Mouse (Mus musculus) forebrain, embryonic 13.5 days (tissue): ENCODE data around the gene A1cf. TPM values are rescaled to one million over a fixed set of nuclear protein-coding genes. Genes with fewer than 3 reads are reported as not detected.

Source experiments
- ATAC-seq: fragments of 200-750 bp; cut with Nextera tagmentation; 2 replicates; pipeline ENCODE4 v1.8.0; 2017
- H3K27ac ChIP-seq: fragments of 300-500 bp; sonication (generic); 2 replicates; pipeline ENCODE4 v1.5.1; 2015; ENCODE audit warnings: inconsistent platforms, mild to moderate bottlenecking, moderate library complexity
- H3K27me3 ChIP-seq: fragments of 300-500 bp; sonication (generic); 2 replicates; pipeline ENCODE4 v1.6.1; 2015; ENCODE audit warnings: mild to moderate bottlenecking, inconsistent platforms
- H3K36me3 ChIP-seq: fragments of 300-500 bp; sonication (generic); 2 replicates; pipeline ENCODE4 v1.6.1; 2015; ENCODE audit warnings: mild to moderate bottlenecking, inconsistent platforms; ENCODE audit not compliant: poor library complexity, severe bottlenecking
- H3K4me1 ChIP-seq: fragments of 300-500 bp; sonication (generic); 2 replicates; pipeline ENCODE4 v1.6.1; 2015; ENCODE audit warnings: inconsistent platforms
- H3K4me2 ChIP-seq: fragments of 300-500 bp; sonication (generic); 2 replicates; pipeline ENCODE4 v1.6.1; 2015; ENCODE audit warnings: inconsistent platforms, mild to moderate bottlenecking, moderate library complexity
- H3K4me3 ChIP-seq: fragments of 300-500 bp; sonication (generic); 2 replicates; pipeline ENCODE4 v1.5.1; 2015; ENCODE audit warnings: mild to moderate bottlenecking, inconsistent platforms
- H3K9ac ChIP-seq: fragments of 300-500 bp; sonication (generic); 2 replicates; pipeline ENCODE4 v1.6.1; 2015; ENCODE audit warnings: mild to moderate bottlenecking, inconsistent platforms
- H3K9me3 ChIP-seq: fragments of 300-500 bp; sonication (generic); replicated peaks from 2 replicates; pipeline ENCODE4 v1.6.1; 2016; ENCODE audit warnings: inconsistent platforms
- WGBS: fragments of 180-500 bp; shearing (Covaris S2); methylation state at CpG from one replicate; pipeline ENCODE4 v1.1.7; 2015; 5-methylcytosine and 5-hydroxymethylcytosine counted together
- polyA plus RNA-seq: library from polyadenylated mRNA; unstranded; fragments of >200 nt; fragmentation: Nextera tagmentation; extraction: Ambion mirVana; gene quantifications from 2 replicates; pipeline ENCODE4 v1.2.1, GENCODE M21; 2015

Gene A1cf
- polyA plus RNA-seq, 1 experiment from 2014 or later = not detected

DNA sequence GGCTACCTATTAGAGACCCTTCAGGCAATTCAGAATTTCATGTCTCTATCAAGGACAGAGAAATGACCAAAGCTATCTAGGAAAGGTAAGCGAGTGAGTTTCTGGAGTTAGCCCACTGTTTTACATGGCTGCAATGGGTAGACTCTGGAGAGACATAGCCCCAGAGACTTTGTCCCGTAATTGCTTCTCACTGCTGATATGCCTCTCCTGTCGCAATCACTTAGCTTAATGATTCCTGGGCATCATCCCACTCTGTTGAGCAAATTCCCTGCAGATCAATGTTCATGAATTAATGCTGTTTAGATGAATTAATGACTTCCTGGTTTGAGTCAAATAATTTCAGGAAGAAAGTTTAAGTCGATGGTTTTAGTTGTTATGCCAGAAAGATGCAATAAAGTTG, 86.1 kb downstream of the A1cf start:
- 92% methylated on average over 4 of the region's 4 CpGs for WGBS
- ATAC-seq = no peak

DNA sequence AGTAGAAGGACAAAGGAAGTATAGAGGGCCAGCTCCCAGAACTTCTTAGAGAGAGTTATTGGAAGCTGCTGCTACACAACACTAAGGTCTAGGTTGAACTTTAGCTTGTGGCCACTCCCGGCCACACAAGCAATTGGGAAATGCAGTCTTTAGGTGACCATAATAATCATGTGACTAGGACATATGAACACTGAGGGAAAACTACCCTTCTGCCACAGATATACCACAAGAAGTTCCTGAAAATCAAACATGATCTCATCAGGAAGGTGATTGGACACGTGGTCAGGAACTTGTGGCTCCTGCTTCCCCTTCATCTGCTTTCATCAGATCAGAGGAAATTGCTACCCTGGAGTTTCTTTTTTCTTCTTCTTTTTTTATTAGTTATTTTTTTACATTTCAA, 87.8 kb downstream of the A1cf start:
- Histone ChIP-seq H3K4me3 (no peak overlapping the region), H3K4me1 (no peaks in the 10 kb centered on the region), H3K4me2 (no peak overlapping the region), H3K27ac (no peak overlapping the region), H3K27me3 (no peaks in the 10 kb centered on the region), H3K9ac (no peak overlapping the region), H3K36me3 (no peaks in the 10 kb centered on the region), H3K9me3 (no peaks in the 10 kb centered on the region)
- ATAC-seq = no peak
- WGBS = 77% methylated on average over 2 of the region's 2 CpGs

More for the DNA sequence above, 86.1 kb downstream of the A1cf start:
- no peak overlapping the region for H3K9ac ChIP-seq
- H3K36me3 ChIP-seq = no peaks in the 10 kb centered on the region
- H3K4me1 ChIP-seq = no peaks in the 10 kb centered on the region
- no peaks in the 10 kb centered on the region for H3K9me3 ChIP-seq
- no peak overlapping the region for H3K4me3 ChIP-seq
- H3K27me3 ChIP-seq = no peaks in the 10 kb centered on the region
- no peak overlapping the region for H3K4me2 ChIP-seq
- H3K27ac ChIP-seq = no peak overlapping the region

DNA sequence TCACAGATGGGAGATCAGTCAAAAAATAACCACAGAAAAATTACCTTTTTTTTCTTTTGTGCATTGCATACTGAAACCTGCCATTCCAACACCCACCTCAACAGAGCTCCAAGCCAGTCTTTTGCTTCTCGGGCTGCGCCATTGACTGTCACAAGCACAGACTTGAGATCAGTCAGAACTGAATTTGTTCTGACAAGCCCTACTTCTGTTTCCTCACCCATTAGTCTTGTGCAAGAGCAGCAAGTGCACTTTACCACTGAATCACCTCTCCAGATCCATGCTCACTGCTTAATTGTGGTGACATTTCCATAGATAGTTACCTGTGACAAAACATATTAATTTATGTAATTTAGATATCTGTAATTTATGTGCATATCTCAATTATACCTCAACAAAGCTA, 91.9 kb downstream of the A1cf start:
- Histone ChIP-seq H3K9ac (no peak overlapping the region), H3K4me3 (no peak overlapping the region), H3K27ac (no peak overlapping the region), H3K4me2 (no peak overlapping the region), H3K27me3 (no peaks in the 10 kb centered on the region), H3K9me3 (no peaks in the 10 kb centered on the region), H3K36me3 (no peaks in the 10 kb centered on the region), H3K4me1 (no peaks in the 10 kb centered on the region)
- no peak for ATAC-seq
- 97% methylated on average over 2 of the region's 2 CpGs for WGBS

DNA sequence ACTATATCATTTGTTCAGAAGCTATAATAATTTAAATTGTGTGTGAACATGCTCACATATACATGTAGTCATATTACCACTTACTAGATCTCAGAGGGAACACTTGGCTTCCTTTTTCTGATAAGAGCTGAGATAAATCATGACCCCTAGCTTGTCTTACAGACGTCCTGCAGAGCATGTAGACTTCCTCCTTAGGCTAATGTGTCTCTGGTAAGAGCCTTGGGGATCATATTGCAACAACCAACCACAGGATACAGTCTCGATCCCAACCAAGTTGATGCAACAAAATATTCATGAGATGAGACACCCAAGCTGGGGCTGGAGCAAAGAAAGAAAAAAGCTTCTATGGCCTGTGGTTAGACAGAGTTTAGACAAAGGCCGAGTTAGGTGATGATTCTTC, 94.6 kb downstream of the A1cf start:
- H3K9ac ChIP-seq = no peak overlapping the region
- H3K27ac ChIP-seq = no peak overlapping the region
- no peak for ATAC-seq
- H3K4me1 ChIP-seq = no peaks in the 10 kb centered on the region
- H3K9me3 ChIP-seq = no peaks in the 10 kb centered on the region
- WGBS = 69% methylated on average over 3 of the region's 3 CpGs
- no peaks in the 10 kb centered on the region for H3K27me3 ChIP-seq
- no peak overlapping the region for H3K4me3 ChIP-seq
- no peaks in the 10 kb centered on the region for H3K36me3 ChIP-seq
- no peak overlapping the region for H3K4me2 ChIP-seq

DNA sequence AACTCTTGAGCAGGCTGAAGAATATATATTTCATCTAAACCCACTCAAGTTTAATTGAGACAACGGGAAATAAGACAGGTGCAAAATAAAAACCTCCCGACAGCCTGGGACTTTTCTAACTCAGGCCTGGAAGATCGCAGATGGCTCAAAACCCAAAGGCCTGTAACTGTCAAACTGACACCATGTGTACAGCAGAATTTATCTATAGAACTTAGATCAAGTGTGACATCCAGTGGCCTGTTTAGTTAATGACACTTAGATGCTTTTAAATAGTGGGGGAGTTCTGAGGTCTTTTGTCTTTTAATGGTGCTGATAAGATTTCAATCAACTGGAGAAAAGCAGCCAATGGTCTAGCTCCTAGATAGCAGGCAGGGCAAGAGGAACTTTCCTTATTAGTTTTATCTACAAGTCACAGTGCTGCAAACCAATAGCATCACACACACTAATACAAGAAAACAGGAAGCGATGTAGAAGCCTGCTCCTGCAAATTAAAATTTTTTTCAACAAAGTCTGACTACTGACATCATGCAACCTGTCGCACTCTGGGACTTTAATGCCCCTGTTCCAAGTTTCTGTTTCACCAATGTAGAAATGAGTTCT, 99.5 kb downstream of the A1cf start:
- H3K9me3 ChIP-seq = no peaks in the 10 kb centered on the region
- ATAC-seq = 0 out of 2 replicates have a peak, but pooled peaks have one; percentile 27
- H3K4me2 ChIP-seq = no peak overlapping the region
- H3K27ac ChIP-seq = no peak overlapping the region
- 74% methylated on average over 5 of the region's 5 CpGs for WGBS
- no peak overlapping the region for H3K4me3 ChIP-seq
- H3K27me3 ChIP-seq = no peaks in the 10 kb centered on the region
- no peaks in the 10 kb centered on the region for H3K4me1 ChIP-seq
- no peaks in the 10 kb centered on the region for H3K36me3 ChIP-seq
- no peak overlapping the region for H3K9ac ChIP-seq

DNA sequence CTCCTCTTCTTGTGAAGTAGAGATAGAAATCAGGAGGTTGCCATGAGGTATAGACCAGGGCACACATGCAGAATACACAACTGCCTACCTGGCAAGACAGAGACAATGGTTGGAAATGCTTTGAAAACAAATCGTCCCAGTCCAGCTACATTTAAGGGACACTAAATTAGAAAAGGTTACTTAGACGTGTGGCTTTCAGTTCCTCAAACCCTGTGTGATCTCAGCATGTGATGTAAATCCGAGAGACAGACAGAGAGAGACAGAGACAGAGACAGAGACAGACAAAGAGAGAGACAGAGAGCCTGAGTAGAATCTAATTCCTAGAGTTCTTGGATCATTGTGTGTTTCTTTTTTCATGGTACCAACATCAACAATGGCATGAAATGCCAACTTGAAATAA, 102.8 kb downstream of the A1cf start:
- H3K36me3 ChIP-seq = no peaks in the 10 kb centered on the region
- 49% methylated on average over 3 of the region's 3 CpGs for WGBS
- no peaks in the 10 kb centered on the region for H3K9me3 ChIP-seq
- H3K4me2 ChIP-seq = no peak overlapping the region
- H3K4me1 ChIP-seq = no peaks in the 10 kb centered on the region
- no peak overlapping the region for H3K27ac ChIP-seq
- ATAC-seq = no peak
- no peak overlapping the region for H3K4me3 ChIP-seq
- H3K9ac ChIP-seq = no peak overlapping the region
- H3K27me3 ChIP-seq = no peaks in the 10 kb centered on the region

DNA sequence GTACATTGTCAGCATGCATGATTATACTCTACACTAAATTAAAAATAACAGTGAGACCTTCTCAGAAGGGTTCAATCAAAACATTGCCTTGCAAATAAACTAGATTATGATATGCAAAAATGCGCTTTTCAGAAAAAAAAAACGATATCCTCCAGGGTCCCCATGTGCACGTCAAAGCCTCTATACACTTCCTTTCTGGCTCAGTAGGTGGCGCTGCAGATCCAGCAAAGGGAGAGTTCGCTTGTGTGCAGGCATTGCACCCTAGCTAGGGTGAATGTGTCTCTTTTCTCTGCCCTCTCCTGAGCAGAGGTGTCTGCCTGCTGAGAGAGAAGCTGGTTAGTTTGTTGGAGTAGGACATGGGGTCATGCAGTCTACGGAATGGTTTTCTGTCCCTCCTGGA, 103.4 kb downstream of the A1cf start:
- Histone ChIP-seq H3K9ac (no peak overlapping the region), H3K4me2 (no peak overlapping the region), H3K36me3 (no peaks in the 10 kb centered on the region), H3K27ac (no peak overlapping the region), H3K4me1 (no peaks in the 10 kb centered on the region), H3K27me3 (no peaks in the 10 kb centered on the region), H3K4me3 (no peak overlapping the region), H3K9me3 (no peaks in the 10 kb centered on the region)
- 9% methylated on average over 6 of the region's 6 CpGs for WGBS
- ATAC-seq = peak; percentile 97

DNA sequence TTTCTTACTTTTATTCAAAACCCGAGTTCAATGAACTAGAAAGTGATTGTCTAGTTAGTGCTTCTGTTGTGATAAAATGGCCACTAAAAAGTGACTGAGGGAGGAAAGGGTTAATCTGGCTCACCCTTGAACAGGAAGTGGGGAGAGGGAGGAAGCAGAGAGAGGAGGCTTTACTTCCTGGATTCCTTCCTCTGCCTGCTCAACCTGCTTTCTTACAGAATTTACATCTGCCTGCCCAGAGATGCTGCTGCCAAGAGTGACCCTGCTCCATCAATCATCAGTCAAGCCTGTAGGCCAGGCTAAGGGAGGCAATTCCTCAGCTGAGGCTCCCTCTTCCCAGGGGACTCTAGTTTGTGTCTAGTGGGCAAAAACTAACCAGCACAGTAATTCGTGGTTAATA, 107.3 kb downstream of the A1cf start:
- no peak for ATAC-seq
- Histone ChIP-seq H3K4me3 (no peak overlapping the region), H3K27ac (no peak overlapping the region), H3K36me3 (no peaks in the 10 kb centered on the region), H3K9me3 (no peaks in the 10 kb centered on the region), H3K4me1 (no peaks in the 10 kb centered on the region), H3K4me2 (no peak overlapping the region), H3K9ac (no peak overlapping the region), H3K27me3 (no peaks in the 10 kb centered on the region)
- 75% methylated on average over 2 of the region's 2 CpGs for WGBS

DNA sequence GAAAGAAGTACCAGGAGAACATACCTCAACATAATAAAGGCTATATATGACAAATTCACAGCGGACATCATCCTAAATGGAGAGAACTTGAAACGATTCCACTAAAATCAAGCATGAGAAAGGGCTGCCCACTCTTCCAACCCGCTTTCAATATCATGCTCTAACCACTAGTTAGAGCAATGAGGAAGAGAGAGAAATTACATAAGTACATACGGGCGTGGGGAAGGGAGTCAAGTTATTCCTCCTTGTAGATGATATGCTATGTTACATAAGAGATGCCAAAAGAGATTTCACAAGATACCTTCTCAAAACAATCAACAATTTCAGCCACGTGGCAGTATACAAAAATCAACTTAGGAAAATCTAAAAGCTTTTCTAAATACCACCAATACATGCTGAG, 122.5 kb downstream of the A1cf start:
- H3K4me3 ChIP-seq = no peak overlapping the region
- H3K9me3 ChIP-seq = no peaks in the 10 kb centered on the region
- no peaks in the 10 kb centered on the region for H3K4me1 ChIP-seq
- H3K9ac ChIP-seq = no peak overlapping the region
- ATAC-seq = no peak
- H3K36me3 ChIP-seq = no peaks in the 10 kb centered on the region
- no peaks in the 10 kb centered on the region for H3K27me3 ChIP-seq
- no peak overlapping the region for H3K27ac ChIP-seq
- 90% methylated on average over 6 of the region's 6 CpGs for WGBS
- no peak overlapping the region for H3K4me2 ChIP-seq

DNA sequence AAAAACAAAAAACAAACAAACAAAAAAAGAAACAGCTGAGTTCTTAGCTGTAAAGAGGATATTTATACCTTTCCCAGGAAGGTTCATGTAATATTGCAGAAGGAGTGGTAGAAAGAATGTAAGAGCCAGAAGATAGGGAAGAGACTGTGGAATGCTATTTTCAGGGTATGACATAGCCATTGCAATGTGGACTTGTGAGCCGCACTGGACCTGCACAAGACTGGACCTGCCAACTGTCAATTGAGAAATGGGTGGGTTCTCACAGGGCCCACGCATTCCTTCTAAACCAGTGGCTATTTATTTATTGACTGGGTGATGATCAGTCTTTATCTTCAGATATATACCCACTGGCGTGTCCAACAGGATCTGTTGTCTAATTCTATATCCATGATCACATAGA, 128.4 kb downstream of the A1cf start:
- Histone ChIP-seq H3K4me3 (no peak overlapping the region), H3K4me1 (no peaks in the 10 kb centered on the region), H3K9ac (no peak overlapping the region), H3K4me2 (no peak overlapping the region), H3K36me3 (no peaks in the 10 kb centered on the region), H3K27me3 (no peaks in the 10 kb centered on the region), H3K9me3 (no peaks in the 10 kb centered on the region), H3K27ac (no peak overlapping the region)
- WGBS = 87% methylated on average over 3 of the region's 3 CpGs
- no peak for ATAC-seq

Other genes starting within 250 kb of the A1cf start
- 1.3 and 1.8 TPM in 2 replicates for gene Prkg1, start 103.7 kb upstream of the A1cf start, polyA plus RNA-seq
- 0.18 and 0.34 TPM in 2 replicates for gene Asah2, start 239.4 kb downstream of the A1cf start, polyA plus RNA-seq